Mouse (Mus musculus) layer of hippocampus, postnatal 25 days (tissue): ENCODE measurements around the gene Ptpn4. TPM values are rescaled to one million over a fixed set of nuclear protein-coding genes. Genes with fewer than 3 reads are reported as not detected.

Source experiments
- DNase-seq, 2 experiments: peaks; one replicate each; pipeline ENCODE4 v3.0.0; 2022; ENCODE audit warnings: mixed read lengths in 2 of 2, low spot score in 1 of 2; ENCODE audit errors: extremely low spot score in 1 of 2
- total RNA-seq, 2 experiments: library from RNA; stranded (reverse); gene quantifications; 2 replicates each; pipeline ENCODE4 v1.2.3; 2021

Gene Ptpn4
- total RNA-seq, 2 experiments from 2014 or later = 60.7 to 63.4 TPM

- DNase-seq = peak; percentile 60 to 69
Observed at GRCm38 (mm10) chr1:119648205-119649111, 189.0 kb downstream of the Ptpn4 start, which contains the start of gene Epb41l5. Epb41l5 (minus strand) TSS chr1:119649000.

- DNase-seq = no peak
Observed at GRCm38 (mm10) chr1:119646356-119646755, 191.1 kb downstream of the Ptpn4 start.

- no peak for DNase-seq
Observed at GRCm38 (mm10) chr1:119642367-119642766, 195.0 kb downstream of the Ptpn4 start.

- no peak for DNase-seq
Observed at GRCm38 (mm10) chr1:119641090-119641812, 196.2 kb downstream of the Ptpn4 start.

- DNase-seq = no peak
Observed at GRCm38 (mm10) chr1:119640006-119640405, 197.4 kb downstream of the Ptpn4 start.

- DNase-seq = no peak
Observed at GRCm38 (mm10) chr1:119637188-119638023, 200.0 kb downstream of the Ptpn4 start.

- no peak for DNase-seq
Observed at GRCm38 (mm10) chr1:119634746-119635145, 202.7 kb downstream of the Ptpn4 start.

GRCm38 (mm10) chr1:119630428-119630827, 207.0 kb downstream of the Ptpn4 start:
- DNase-seq = no peak

GRCm38 (mm10) chr1:119626837-119627236, 210.6 kb downstream of the Ptpn4 start:
- DNase-seq = no peak

- DNase-seq = no peak
Observed at GRCm38 (mm10) chr1:119624444-119624843, 213.0 kb downstream of the Ptpn4 start.

GRCm38 (mm10) chr1:119605396-119605795, 232.0 kb downstream of the Ptpn4 start:
- DNase-seq = no peak

Other genes with a start within 250 kb of the Ptpn4 start
- 1 to 10 TPM; 4.9 to 5.5 TPM for gene Epb41l5, start 188.6 kb downstream of the Ptpn4 start, total RNA-seq
- 1 to 10 TPM; 6.2 to 6.6 TPM for gene Tmem177, start 75.6 kb upstream of the Ptpn4 start, total RNA-seq
- gene Cfap221, start 159.6 kb upstream of the Ptpn4 start, total RNA-seq = under 1 TPM; 0.15 to 0.42 TPM
- gene Sctr, start 169.3 kb upstream of the Ptpn4 start, total RNA-seq = 1 to 10 TPM; 1.0 to 1.7 TPM
- gene Tmem37, start 236.5 kb upstream of the Ptpn4 start, total RNA-seq = 1 to 10 TPM in 1 of 2 experiments, under 1 TPM in 1; 0.94 to 1.1 TPM